In the genomic region with DNA sequence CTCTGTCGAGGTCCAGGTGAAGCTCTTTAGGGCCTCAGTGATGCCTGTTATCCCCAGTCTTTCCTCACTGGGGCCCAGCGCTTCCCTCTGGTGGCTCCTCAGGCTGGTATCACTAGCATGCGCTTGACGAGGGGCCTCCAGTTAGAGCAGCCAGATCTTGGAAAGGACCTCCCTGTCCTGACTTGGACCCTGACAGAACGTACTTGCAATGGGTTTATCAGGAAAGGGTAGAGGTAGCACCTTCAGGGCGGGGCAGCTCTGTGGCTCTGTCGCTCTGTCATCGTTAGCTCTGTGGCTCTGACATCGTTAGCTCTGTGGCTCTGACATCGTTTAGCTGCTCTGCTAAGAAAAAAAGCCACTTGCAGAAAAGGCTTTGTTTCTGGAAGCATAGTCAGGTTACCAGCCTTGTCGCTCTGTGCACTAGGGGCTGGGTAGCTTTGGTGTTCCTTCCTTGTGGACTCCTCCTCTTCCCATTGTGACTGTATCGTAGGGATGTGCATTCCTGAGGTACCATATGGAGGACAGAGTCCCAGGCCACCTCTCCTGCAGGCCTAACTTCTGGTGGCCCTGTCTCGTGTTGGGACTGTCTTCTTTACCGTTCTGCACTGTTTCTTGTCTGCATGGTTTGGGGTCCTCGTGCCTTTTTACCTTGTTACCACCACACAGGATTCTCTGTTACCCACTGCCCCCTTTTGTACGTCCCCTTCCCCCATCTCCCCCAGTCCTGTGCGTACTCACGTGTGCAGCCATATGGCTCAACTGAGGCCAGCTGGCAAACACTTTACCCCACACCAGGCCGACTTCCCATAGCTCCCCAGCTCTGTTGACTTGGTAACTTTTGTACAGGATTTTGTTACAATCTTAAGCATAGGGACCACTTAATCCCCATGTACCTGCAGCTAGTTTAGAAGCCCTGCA, we compare ENCODE assay signal across 12 mouse cellular contexts.
A peak's percentile ranks its signal among the peaks of the same experiment; 100 is the strongest.
DNase-seq lines count a peak whose midpoint lies in the region; ATAC-seq and TF ChIP-seq lines count a peak whose summit lies in the region.
"Had no signal": no experiment of that assay in that cellular context is flagged by ENCODE, and none has a peak within 500 bp of the region (broad histone marks: within the 10 kb centered on the region; RNA-seq: fewer than 3 reads in every experiment).

No protein-coding gene starts in this region.

- 0 out of 2 replicates have a peak, but pooled peaks have one; percentile 17 for TF ChIP-seq CTCF in intestine, postnatal 0 days (IDR thresholded peaks at IDR 0.05; ENCODE audit: low read depth)
- TF ChIP-seq CTCF in embryonic fibroblast, embryonic 13.5 days (IDR thresholded peaks at IDR 0.05; ENCODE audit: borderline replicate concordance, insufficient read depth, low read length) = no peak
- TF ChIP-seq CTCF in midbrain, postnatal 0 days (IDR thresholded peaks at IDR 0.05) = peak; percentile 21; the same call in 1 of the 2 replicates

- H3K4me3 ChIP-seq in intestine, postnatal 0 days (ENCODE audit: low read depth, low read length) = no peak overlapping the region
- no peak overlapping the region for H3K4me3 ChIP-seq in intestine, embryonic 15.5 days (replicated peaks)
- H3K4me3 ChIP-seq in embryonic fibroblast, embryonic 13.5 days (ENCODE audit: insufficient read depth, low read length) = no peak overlapping the region
- no peak overlapping the region for H3K4me3 ChIP-seq in hindbrain, embryonic 15.5 days
- no peak overlapping the region for H3K4me3 ChIP-seq in midbrain, postnatal 0 days (ENCODE audit: low read depth, low read length)
- H3K4me3 ChIP-seq: erythroblast, embryonic 14.5 days; stomach, embryonic 15.5 days had no signal

- peaks cover 7% of the 10 kb centered on the region; the same call in 1 of the 2 replicates for H3K36me3 ChIP-seq in intestine, postnatal 0 days (ENCODE audit: control insufficient read depth, insufficient read depth)
- peaks cover 4% of the 10 kb centered on the region; the same call in 1 of the 2 replicates for H3K36me3 ChIP-seq in intestine, embryonic 15.5 days
- H3K36me3 ChIP-seq in hindbrain, embryonic 15.5 days = peaks cover 16% of the 10 kb centered on the region
- peaks cover 37% of the 10 kb centered on the region for H3K36me3 ChIP-seq in midbrain, postnatal 0 days (ENCODE audit: insufficient read depth, low read length)

- no peaks in the 10 kb centered on the region for H3K4me1 ChIP-seq in intestine, postnatal 0 days (replicated peaks; ENCODE audit: control insufficient read depth, insufficient read depth, low read length)
- 0 out of 2 replicates have a peak, but pooled peaks cover 5% of the 10 kb centered on the region for H3K4me1 ChIP-seq in intestine, embryonic 15.5 days (replicated peaks)
- 0 out of 2 replicates have a peak, but pooled peaks cover under 1% of the 10 kb centered on the region for H3K4me1 ChIP-seq in embryonic fibroblast, embryonic 13.5 days (ENCODE audit: control insufficient read depth, insufficient read depth, low read length)
- H3K4me1 ChIP-seq in hindbrain, embryonic 15.5 days (replicated peaks) = peaks cover 24% of the 10 kb centered on the region
- H3K4me1 ChIP-seq in midbrain, postnatal 0 days (ENCODE audit: insufficient read depth, low read length) = peaks cover 5% of the 10 kb centered on the region; the same call in 1 of the 2 replicates
- H3K4me1 ChIP-seq: stomach, embryonic 15.5 days had no signal

- WGBS in intestine, postnatal 0 days = 66% methylated on average over 19 of the region's 19 CpGs
- WGBS in intestine, embryonic 15.5 days = 66% methylated on average over 19 of the region's 19 CpGs
- 57% methylated on average over 19 of the region's 19 CpGs for WGBS in hindbrain, embryonic 15.5 days
- 58% methylated on average over 19 of the region's 19 CpGs for WGBS in midbrain, postnatal 0 days

- H3K27ac ChIP-seq in intestine, postnatal 0 days (ENCODE audit: low read depth, low read length) = no peak overlapping the region
- H3K27ac ChIP-seq in intestine, embryonic 15.5 days = no peak overlapping the region
- H3K27ac ChIP-seq in embryonic fibroblast, embryonic 13.5 days (ENCODE audit: insufficient read depth, low read length) = no peak overlapping the region
- H3K27ac ChIP-seq in hindbrain, embryonic 15.5 days (replicated peaks) = peak overlapping the region; percentile 65
- H3K27ac ChIP-seq in midbrain, postnatal 0 days (ENCODE audit: low read depth, low read length) = no peak overlapping the region
- H3K27ac ChIP-seq: stomach, embryonic 15.5 days had no signal

- H3K27me3 ChIP-seq in intestine, postnatal 0 days (replicated peaks; ENCODE audit: control insufficient read depth, insufficient read depth, low read length) = no peaks in the 10 kb centered on the region
- no peaks in the 10 kb centered on the region for H3K27me3 ChIP-seq in intestine, embryonic 15.5 days (replicated peaks)
- no peaks in the 10 kb centered on the region for H3K27me3 ChIP-seq in hindbrain, embryonic 15.5 days
- H3K27me3 ChIP-seq in midbrain, postnatal 0 days (ENCODE audit: insufficient read depth, low read length) = no peaks in the 10 kb centered on the region
- H3K27me3 ChIP-seq: stomach, embryonic 15.5 days had no signal

- peak; percentile 44 for DNase-seq in midbrain, postnatal 0 days (ENCODE audit: low spot score)
- no peak for DNase-seq in adrenal gland, adult 8-10 months
- DNase-seq in frontal cortex, postnatal 14 days (ENCODE audit: low spot score in 2 of 2) = no peak
- no peak for DNase-seq in lung, postnatal 14 days
- DNase-seq: layer of hippocampus, postnatal 36 days; lung, adult 18-20 months had no signal

- 0 out of 2 replicates have a peak, but pooled peaks have one; percentile 23 for TF ChIP-seq POLR2A in embryonic fibroblast, embryonic 13.5 days (IDR thresholded peaks at IDR 0.05; ENCODE audit: low read depth, low read length)

- H3K4me2 ChIP-seq in intestine, postnatal 0 days (replicated peaks; ENCODE audit: low read depth) = no peak overlapping the region
- H3K4me2 ChIP-seq in intestine, embryonic 15.5 days (replicated peaks) = no peak overlapping the region
- no peak overlapping the region for H3K4me2 ChIP-seq in hindbrain, embryonic 15.5 days
- H3K4me2 ChIP-seq in midbrain, postnatal 0 days (ENCODE audit: low read depth, low read length, poor library complexity, severe bottlenecking) = no peak overlapping the region
- H3K4me2 ChIP-seq: stomach, embryonic 15.5 days had no signal

- H3K9ac ChIP-seq in intestine, postnatal 0 days (ENCODE audit: low read depth, low read length) = no peak overlapping the region
- no peak overlapping the region for H3K9ac ChIP-seq in intestine, embryonic 15.5 days
- H3K9ac ChIP-seq in hindbrain, embryonic 15.5 days = no peak overlapping the region
- H3K9ac ChIP-seq in midbrain, postnatal 0 days (replicated peaks; ENCODE audit: low read length, poor library complexity, severe bottlenecking) = no peak overlapping the region
- H3K9ac ChIP-seq: stomach, embryonic 15.5 days had no signal

- H3K9me3 ChIP-seq in intestine, postnatal 0 days (ENCODE audit: control insufficient read depth) = no peaks in the 10 kb centered on the region
- H3K9me3 ChIP-seq in intestine, embryonic 15.5 days = no peaks in the 10 kb centered on the region
- no peaks in the 10 kb centered on the region for H3K9me3 ChIP-seq in hindbrain, embryonic 15.5 days
- no peaks in the 10 kb centered on the region for H3K9me3 ChIP-seq in midbrain, postnatal 0 days (ENCODE audit: low read length)
- H3K9me3 ChIP-seq: stomach, embryonic 15.5 days had no signal

- ATAC-seq in intestine, postnatal 0 days = no peak
- ATAC-seq in intestine, embryonic 15.5 days = no peak
- 0 out of 2 replicates have a peak, but pooled peaks have one; percentile 39 for ATAC-seq in hindbrain, embryonic 15.5 days (ENCODE audit: low FRiP score, low read depth)
- no peak for ATAC-seq in midbrain, postnatal 0 days (ENCODE audit: low FRiP score)
